Comparison of ENCODE assay signal across 17 mouse cellular contexts in the genomic region with DNA sequence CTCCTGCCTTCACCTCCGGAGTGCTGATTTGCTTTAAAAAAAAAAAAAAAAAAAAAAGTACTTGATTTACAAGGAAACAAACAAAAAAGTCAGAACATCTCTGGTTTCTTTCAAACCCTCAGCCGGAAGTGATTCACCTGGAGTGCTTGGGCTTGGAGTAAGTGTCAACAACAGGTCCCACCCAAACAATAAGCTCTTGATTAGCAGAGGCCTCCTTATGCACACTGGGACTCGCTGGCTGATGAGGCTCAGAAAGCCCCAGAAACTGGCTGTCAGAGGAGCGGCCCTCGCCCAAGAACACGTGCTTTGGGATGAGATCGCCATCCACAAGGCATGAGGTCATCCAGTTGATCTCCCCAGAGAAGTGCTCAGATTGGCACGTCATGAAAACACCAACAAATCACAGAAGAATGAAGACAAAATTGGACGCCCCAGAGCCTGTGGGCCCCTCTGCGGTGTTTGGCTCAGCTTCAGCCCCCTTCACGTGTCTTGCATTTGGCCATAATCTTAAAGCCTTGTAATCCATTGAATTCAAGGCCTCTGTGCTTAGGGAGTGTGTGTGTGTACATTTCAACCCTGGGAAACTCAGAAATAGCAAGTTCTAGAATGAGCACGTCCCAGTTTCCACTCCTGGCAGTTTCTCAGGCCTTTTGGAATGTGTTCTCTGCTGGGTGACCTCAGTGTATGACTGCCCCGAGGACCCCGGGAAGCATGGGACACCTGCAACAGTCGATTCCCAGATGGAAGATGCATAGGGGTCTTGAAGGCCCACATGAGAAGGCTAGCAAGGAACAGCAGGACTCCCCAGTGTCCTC.
DNase-seq lines count a peak whose midpoint lies in the region; ATAC-seq and TF ChIP-seq lines count a peak whose summit lies in the region.
"Had no signal": no experiment of that assay in that cellular context is flagged by ENCODE, and none has a peak within 500 bp of the region (broad histone marks: within the 10 kb centered on the region; RNA-seq: fewer than 3 reads in every experiment).

No protein-coding gene starts in this region.

- H3K36me3 ChIP-seq in intestine, embryonic 14.5 days (ENCODE audit: control insufficient read depth, insufficient read depth, low read length) = no peaks in the 10 kb centered on the region
- H3K36me3 ChIP-seq in intestine, postnatal 0 days (ENCODE audit: control insufficient read depth, insufficient read depth) = no peaks in the 10 kb centered on the region
- H3K36me3 ChIP-seq in heart, embryonic 16.5 days (ENCODE audit: control insufficient read depth, insufficient read depth) = no peaks in the 10 kb centered on the region
- no peaks in the 10 kb centered on the region for H3K36me3 ChIP-seq in neural tube, embryonic 15.5 days
- H3K36me3 ChIP-seq: liver, embryonic 12.5 days; midbrain, embryonic 12.5 days had no signal

- no peak overlapping the region for H3K9ac ChIP-seq in intestine, embryonic 14.5 days (ENCODE audit: low read length)
- no peak overlapping the region for H3K9ac ChIP-seq in intestine, postnatal 0 days (ENCODE audit: low read depth, low read length)
- no peak overlapping the region for H3K9ac ChIP-seq in heart, embryonic 16.5 days (ENCODE audit: low read length)
- no peak overlapping the region for H3K9ac ChIP-seq in neural tube, embryonic 15.5 days (replicated peaks)
- H3K9ac ChIP-seq: liver, embryonic 12.5 days; midbrain, embryonic 12.5 days had no signal

- intact Hi-C loops in gastrocnemius, adult 2 months (cut with DNase I) = loop anchor here (5.0 kb wide), 1 partner anchor 302 kb away; a partner anchor contains a TSS

- no peak overlapping the region for H3K27ac ChIP-seq in intestine, embryonic 14.5 days (ENCODE audit: low read depth)
- H3K27ac ChIP-seq in intestine, postnatal 0 days (ENCODE audit: low read depth, low read length) = no peak overlapping the region
- peak overlapping the region; percentile 59 for H3K27ac ChIP-seq in gastrocnemius, adult 2 months
- H3K27ac ChIP-seq in heart, embryonic 16.5 days (ENCODE audit: low read length) = no peak overlapping the region
- H3K27ac ChIP-seq in neural tube, embryonic 15.5 days (replicated peaks) = no peak overlapping the region
- H3K27ac ChIP-seq: liver, embryonic 12.5 days; midbrain, embryonic 12.5 days had no signal

- H3K4me2 ChIP-seq in intestine, embryonic 14.5 days (ENCODE audit: low read length) = no peak overlapping the region
- H3K4me2 ChIP-seq in intestine, postnatal 0 days (replicated peaks; ENCODE audit: low read depth) = no peak overlapping the region
- H3K4me2 ChIP-seq in heart, embryonic 16.5 days (ENCODE audit: low read depth, low read length) = no peak overlapping the region
- no peak overlapping the region for H3K4me2 ChIP-seq in neural tube, embryonic 15.5 days
- H3K4me2 ChIP-seq: liver, embryonic 12.5 days; midbrain, embryonic 12.5 days had no signal

- no peak overlapping the region for H3K4me3 ChIP-seq in intestine, embryonic 14.5 days (ENCODE audit: low read depth, low read length)
- no peak overlapping the region for H3K4me3 ChIP-seq in intestine, postnatal 0 days (ENCODE audit: low read depth, low read length)
- no peak overlapping the region for H3K4me3 ChIP-seq in gastrocnemius, adult 2 months
- no peak overlapping the region for H3K4me3 ChIP-seq in heart, embryonic 16.5 days (ENCODE audit: low read length)
- H3K4me3 ChIP-seq in neural tube, embryonic 15.5 days (replicated peaks) = no peak overlapping the region
- H3K4me3 ChIP-seq: erythroblast, embryonic 14.5 days; liver, embryonic 12.5 days; midbrain, embryonic 12.5 days had no signal

- WGBS in intestine, embryonic 14.5 days = 67% methylated on average over 15 of the region's 15 CpGs
- 59% methylated on average over 15 of the region's 15 CpGs for WGBS in intestine, postnatal 0 days
- 68% methylated on average over 15 of the region's 15 CpGs for WGBS in heart, embryonic 16.5 days
- 84% methylated on average over 15 of the region's 15 CpGs for WGBS in neural tube, embryonic 15.5 days

- DNase-seq in intestine, embryonic 14.5 days (ENCODE audit: low spot score) = no peak
- peak; percentile 72 for DNase-seq in gastrocnemius, adult 2 months
- DNase-seq in skeletal muscle tissue, adult 2 months (ENCODE audit: low read depth, low spot score) = peak; percentile 79
- no peak for DNase-seq in urinary bladder, adult 18-20 months (ENCODE audit: low spot score in 2 of 2)
- no peak for DNase-seq in kidney, adult 9 months
- DNase-seq: adrenal gland, postnatal 36 days; kidney, postnatal 36 days; spleen, adult 18-20 months had no signal

- no peaks in the 10 kb centered on the region for H3K27me3 ChIP-seq in intestine, embryonic 14.5 days (replicated peaks; ENCODE audit: control insufficient read depth, insufficient read depth, low read length)
- H3K27me3 ChIP-seq in intestine, postnatal 0 days (replicated peaks; ENCODE audit: control insufficient read depth, insufficient read depth, low read length) = no peaks in the 10 kb centered on the region
- no peaks in the 10 kb centered on the region for H3K27me3 ChIP-seq in heart, embryonic 16.5 days (ENCODE audit: control insufficient read depth, insufficient read depth, low read length)
- no peaks in the 10 kb centered on the region for H3K27me3 ChIP-seq in neural tube, embryonic 15.5 days (replicated peaks)
- H3K27me3 ChIP-seq: liver, embryonic 12.5 days; midbrain, embryonic 12.5 days; Patski had no signal

- 0 out of 2 replicates have a peak, but pooled peaks cover 7% of the 10 kb centered on the region for H3K4me1 ChIP-seq in intestine, embryonic 14.5 days (replicated peaks; ENCODE audit: control insufficient read depth, insufficient read depth, low read length)
- H3K4me1 ChIP-seq in intestine, postnatal 0 days (replicated peaks; ENCODE audit: control insufficient read depth, insufficient read depth, low read length) = no peaks in the 10 kb centered on the region
- H3K4me1 ChIP-seq in heart, embryonic 16.5 days (ENCODE audit: control insufficient read depth, insufficient read depth, low read length) = no peaks in the 10 kb centered on the region
- no peaks in the 10 kb centered on the region for H3K4me1 ChIP-seq in neural tube, embryonic 15.5 days
- H3K4me1 ChIP-seq: liver, embryonic 12.5 days; midbrain, embryonic 12.5 days had no signal

- H3K9me3 ChIP-seq in intestine, embryonic 14.5 days (ENCODE audit: control insufficient read depth, low read length) = no peaks in the 10 kb centered on the region
- no peaks in the 10 kb centered on the region for H3K9me3 ChIP-seq in intestine, postnatal 0 days (ENCODE audit: control insufficient read depth)
- no peaks in the 10 kb centered on the region for H3K9me3 ChIP-seq in heart, embryonic 16.5 days (replicated peaks; ENCODE audit: control insufficient read depth, low read length)
- no peaks in the 10 kb centered on the region for H3K9me3 ChIP-seq in neural tube, embryonic 15.5 days (replicated peaks)
- H3K9me3 ChIP-seq: liver, embryonic 12.5 days; midbrain, embryonic 12.5 days had no signal

- ATAC-seq in intestine, embryonic 14.5 days (replicated peaks; ENCODE audit: low FRiP score, low TSS enrichment, low read depth) = 0 out of 2 replicates have a peak, but pooled peaks have one; percentile 71
- no peak for ATAC-seq in intestine, postnatal 0 days
- ATAC-seq in heart, embryonic 16.5 days (replicated peaks; ENCODE audit: extremely low read depth, insufficient read depth, low FRiP score) = peak; percentile 32; the same call in 1 of the 2 replicates
- no peak for ATAC-seq in neural tube, embryonic 15.5 days (ENCODE audit: low FRiP score)
- ATAC-seq: inflammation-experienced regulatory T-cells, adult 6 months; liver, embryonic 12.5 days; lung, postnatal 0 days; Patski had no signal

- no peak for TF ChIP-seq CTCF in intestine, postnatal 0 days (IDR thresholded peaks at IDR 0.05; ENCODE audit: low read depth)
- TF ChIP-seq CTCF in gastrocnemius, adult 2 months (IDR thresholded peaks at IDR 0.05) = no peak

Comparison
In these comparisons a context has a peak if more than half of its experiments do, and no peak if none do; other contexts are left out.
1. ATAC-seq: peak in intestine, embryonic 14.5 days (single experiment) and heart, embryonic 16.5 days (single experiment); none in intestine, postnatal 0 days (single experiment) and neural tube, embryonic 15.5 days (single experiment).
2. DNase-seq: peak in gastrocnemius, adult 2 months (single experiment) and skeletal muscle tissue, adult 2 months (single experiment); none in intestine, embryonic 14.5 days (single experiment), urinary bladder, adult 18-20 months (0 of 2) and kidney, adult 9 months (single experiment).